Mouse (Mus musculus) bone marrow, adult 2 months (tissue): ENCODE results near the gene Sufu.

Source experiments
- CTCF ChIP-seq: fragments of 200-500 bp; IDR thresholded peaks from 2 replicates; pipeline ENCODE4 v1.5.1; 2011; ENCODE audit warnings: low read length, control low read depth; ENCODE audit not compliant: control insufficient read depth, insufficient read depth
- POLR2A ChIP-seq: fragments of 200-500 bp; IDR thresholded peaks from 2 replicates; pipeline ENCODE4 v1.6.1; 2011; ENCODE audit warnings: low read depth, mild to moderate bottlenecking, control low read depth, low read length, borderline replicate concordance; ENCODE audit not compliant: control insufficient read depth

DNA sequence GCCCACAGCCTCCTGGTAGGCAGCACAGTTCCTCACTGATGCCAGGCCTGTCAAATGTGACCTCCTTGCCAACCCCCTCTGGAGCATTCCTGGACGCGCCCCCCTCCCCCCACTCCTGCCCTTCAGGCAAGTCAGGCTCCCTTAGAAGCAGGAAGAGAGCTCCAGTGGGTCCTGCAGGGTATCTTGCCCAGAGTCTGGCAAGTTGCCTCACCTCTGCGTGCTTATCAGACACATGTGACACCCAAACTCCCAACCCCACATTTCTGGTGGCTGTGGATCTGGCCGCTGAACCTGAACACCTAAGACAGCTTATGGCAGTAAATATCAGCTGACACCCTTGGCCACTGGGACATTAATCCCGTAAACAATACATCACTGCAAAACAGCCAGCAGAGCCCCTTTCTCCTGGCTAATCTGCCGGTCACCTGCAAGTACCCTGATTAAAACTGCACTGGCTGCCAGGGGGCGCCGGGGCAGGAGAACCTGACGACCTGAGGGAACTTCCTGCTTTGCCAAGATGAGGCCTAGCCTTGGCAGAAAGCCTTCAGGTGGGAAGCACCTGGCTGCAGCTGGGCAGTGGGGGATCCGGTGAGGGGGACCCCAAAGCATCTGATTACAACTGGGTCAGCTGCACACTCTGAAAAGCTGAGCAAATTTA lies 135.5 kb downstream of the Sufu start:
- TF ChIP-seq POLR2A (no peak), CTCF (no peak)
